Comparison of ENCODE assay signal across 8 mouse cellular contexts in genomic region chrX:104179257-104179656, GRCm38 (mm10). TPM values are rescaled to one million over a fixed set of nuclear protein-coding genes. Genes with fewer than 3 reads are reported as not detected.
A peak's percentile ranks its signal among the peaks of the same experiment; 100 is the strongest.
DNase-seq lines count a peak whose midpoint lies in the region; ATAC-seq and TF ChIP-seq lines count a peak whose summit lies in the region.
"Had no signal": no experiment of that assay in that cellular context is flagged by ENCODE, and none has a peak within 500 bp of the region (broad histone marks: within the 10 kb centered on the region; RNA-seq: fewer than 3 reads in every experiment).

No protein-coding gene starts in this region.

- peak; percentile 53 for ATAC-seq in CD4-positive, CD25-positive, alpha-beta regulatory T cell, adult 4 months
- ATAC-seq in neural tube, embryonic 11.5 days (ENCODE audit: insufficient read depth, low FRiP score, low TSS enrichment) = no peak

- TF ChIP-seq CTCF in layer of hippocampus, adult 2 months (conservative IDR thresholded peaks at IDR 0.05) = peak; percentile 81

- no peak overlapping the region for H3K9ac ChIP-seq in neural tube, embryonic 11.5 days (ENCODE audit: low read length)
- H3K9ac ChIP-seq: limb, embryonic 13.5 days had no signal

- no peaks in the 10 kb centered on the region for H3K27me3 ChIP-seq in neural tube, embryonic 11.5 days (ENCODE audit: control insufficient read depth, insufficient read depth, low read length)

- H3K27ac ChIP-seq in layer of hippocampus, adult 2 months = no peak overlapping the region
- H3K27ac ChIP-seq in neural tube, embryonic 11.5 days (ENCODE audit: low read depth, low read length) = no peak overlapping the region
- H3K27ac ChIP-seq: limb, embryonic 13.5 days had no signal

- peak; percentile 12 to 44 for DNase-seq in layer of hippocampus, adult 2 months (ENCODE audit: low spot score in 2 of 2)
- DNase-seq in layer of hippocampus, postnatal 36 days = no peak
- DNase-seq in T-cell, adult 2 months (ENCODE audit: low spot score) = peak; percentile 14
- peak; percentile 69 for DNase-seq in embryo, embryonic 10.5 days (ENCODE audit: low spot score)
- peak; percentile 41 to 70 for DNase-seq in kidney, postnatal 36 days
- DNase-seq in neural tube, embryonic 11.5 days (ENCODE audit: low spot score) = peak; percentile 16

- no peak overlapping the region for H3K4me3 ChIP-seq in layer of hippocampus, adult 2 months
- H3K4me3 ChIP-seq in neural tube, embryonic 11.5 days (ENCODE audit: low read depth, low read length) = no peak overlapping the region
- H3K4me3 ChIP-seq: limb, embryonic 13.5 days had no signal

- H3K9me3 ChIP-seq in neural tube, embryonic 11.5 days (ENCODE audit: control insufficient read depth, low read length) = no peaks in the 10 kb centered on the region
- H3K9me3 ChIP-seq: limb, embryonic 13.5 days had no signal

- H3K4me1 ChIP-seq in neural tube, embryonic 11.5 days (ENCODE audit: control insufficient read depth, insufficient read depth, low read length) = no peaks in the 10 kb centered on the region
- H3K4me1 ChIP-seq: limb, embryonic 13.5 days had no signal

- H3K36me3 ChIP-seq in neural tube, embryonic 11.5 days (ENCODE audit: control insufficient read depth, insufficient read depth, low read length) = no peaks in the 10 kb centered on the region
- H3K36me3 ChIP-seq: limb, embryonic 13.5 days had no signal

- WGBS in neural tube, embryonic 11.5 days = 15% methylated on average over 2 of the region's 2 CpGs

- H3K4me2 ChIP-seq in neural tube, embryonic 11.5 days (ENCODE audit: low read depth) = no peak overlapping the region
- H3K4me2 ChIP-seq: limb, embryonic 13.5 days had no signal

RNA-seq across cellular contexts. Expression of gene Nexmif, which starts 21.7 kb away (rescaled TPM):
- 10 to 100 TPM; 35.8 to 39.3 TPM for total RNA-seq in layer of hippocampus, adult 2 months (2021)
- 10 to 100 TPM; 38.2 to 39.0 TPM for total RNA-seq in layer of hippocampus, postnatal 36 days (2021)
- polyA plus RNA-seq in CD4-positive, CD25-positive, alpha-beta regulatory T cell, adult 4 months (2017; shearing (Covaris generic)) = not detected
- 1.8 TPM in 2 replicates for polyA plus RNA-seq in neural tube, embryonic 11.5 days (2014; fragmentation: Nextera tagmentation; extraction: Ambion mirVana)

Comparison
In these comparisons a context has a peak if more than half of its experiments do, and no peak if none do; other contexts are left out.
1. DNase-seq: peak in layer of hippocampus, adult 2 months (2 of 2), T-cell, adult 2 months (single experiment), embryo, embryonic 10.5 days (single experiment), kidney, postnatal 36 days (2 of 2) and neural tube, embryonic 11.5 days (single experiment); none in layer of hippocampus, postnatal 36 days (0 of 2).